Mouse (Mus musculus) heart, postnatal 0 days (tissue): ENCODE results near the gene Rnasek.

Experiments
- CTCF ChIP-seq: IDR thresholded peaks from 2 replicates; pipeline ENCODE4 v1.5.1; 2016; ENCODE audit warnings: antibody characterized with exemption, control low read depth, low read depth
- EP300 ChIP-seq: IDR thresholded peaks from 2 replicates; pipeline ENCODE4 v1.6.1; 2016; ENCODE audit warnings: antibody characterized with exemption, low read depth

DNA sequence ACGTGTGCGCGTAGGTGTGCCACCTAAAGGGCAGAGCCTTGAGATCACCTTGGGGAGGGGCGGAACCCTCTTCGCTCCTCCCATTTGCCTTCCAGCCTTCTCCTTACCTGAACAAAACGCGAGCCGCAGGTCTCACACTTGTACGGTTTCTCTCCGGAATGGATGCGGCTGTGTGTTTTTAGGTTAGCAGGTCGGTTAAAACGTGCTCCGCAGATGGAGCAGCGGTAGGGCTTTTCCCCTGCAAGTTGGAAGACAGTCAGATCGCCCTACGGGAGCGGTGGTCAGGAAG is 13.1 kb downstream of the Rnasek start:
- TF ChIP-seq CTCF (no peak), EP300 (no peak)
